Mouse (Mus musculus) erythroblast, adult 5-6 weeks (primary cell): ENCODE results near the gene Itgb3. TPM values are rescaled to one million over a fixed set of nuclear protein-coding genes. Genes with fewer than 3 reads are reported as not detected.

Source experiments
- ATAC-seq: replicated peaks from 2 replicates; pipeline ENCODE4 v1.8.0; 2016; ENCODE audit warnings: moderate number of reproducible peaks, mild to moderate bottlenecking, moderate TSS enrichment, inconsistent platforms; ENCODE audit not compliant: poor library complexity, low FRiP score, severe bottlenecking
- total RNA-seq, 2 experiments: library from RNA; stranded (forward) in 1 of 2; stranded (reverse) in 1 of 2; fragments of 150-400 nt in 1 of 2; fragments of 200-764, 138-1000 nt in 1 of 2; gene quantifications; 2 replicates each; pipeline versions ENCODE4 v1.2.3 to v1.2.4; 2015 to 2017; ENCODE audit warnings: low replicate concordance in 2 of 2

Gene Itgb3
- total RNA-seq, 2 experiments from 2014 or later: 3.0 to 4.2 TPM

GRCm38 (mm10) chr11:104616182-104616581, 8.4 kb downstream of the Itgb3 start:
- no peak for ATAC-seq

DNA sequence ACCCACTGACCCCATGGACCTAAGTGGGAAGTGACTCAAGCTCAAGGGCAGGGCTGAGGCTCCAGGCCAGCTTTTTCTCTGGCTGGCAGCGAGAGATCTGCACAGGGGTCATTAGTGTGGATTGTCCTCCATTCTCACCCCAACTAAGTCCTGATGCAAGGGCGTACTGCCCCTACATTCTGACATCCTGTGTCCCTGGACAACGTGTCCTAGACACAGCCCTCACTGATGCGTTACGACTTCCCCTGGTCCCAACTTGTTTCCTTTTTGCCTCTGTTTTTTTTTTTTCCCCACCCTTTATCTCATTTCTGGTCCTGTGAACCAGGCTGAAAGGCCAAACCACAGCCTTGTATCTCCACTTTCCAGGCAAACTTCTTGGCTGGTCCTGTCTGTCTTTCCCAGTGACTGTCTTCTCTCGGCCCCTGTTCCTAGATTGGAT, 10.9 kb downstream of the Itgb3 start:
- ATAC-seq: no peak

DNA sequence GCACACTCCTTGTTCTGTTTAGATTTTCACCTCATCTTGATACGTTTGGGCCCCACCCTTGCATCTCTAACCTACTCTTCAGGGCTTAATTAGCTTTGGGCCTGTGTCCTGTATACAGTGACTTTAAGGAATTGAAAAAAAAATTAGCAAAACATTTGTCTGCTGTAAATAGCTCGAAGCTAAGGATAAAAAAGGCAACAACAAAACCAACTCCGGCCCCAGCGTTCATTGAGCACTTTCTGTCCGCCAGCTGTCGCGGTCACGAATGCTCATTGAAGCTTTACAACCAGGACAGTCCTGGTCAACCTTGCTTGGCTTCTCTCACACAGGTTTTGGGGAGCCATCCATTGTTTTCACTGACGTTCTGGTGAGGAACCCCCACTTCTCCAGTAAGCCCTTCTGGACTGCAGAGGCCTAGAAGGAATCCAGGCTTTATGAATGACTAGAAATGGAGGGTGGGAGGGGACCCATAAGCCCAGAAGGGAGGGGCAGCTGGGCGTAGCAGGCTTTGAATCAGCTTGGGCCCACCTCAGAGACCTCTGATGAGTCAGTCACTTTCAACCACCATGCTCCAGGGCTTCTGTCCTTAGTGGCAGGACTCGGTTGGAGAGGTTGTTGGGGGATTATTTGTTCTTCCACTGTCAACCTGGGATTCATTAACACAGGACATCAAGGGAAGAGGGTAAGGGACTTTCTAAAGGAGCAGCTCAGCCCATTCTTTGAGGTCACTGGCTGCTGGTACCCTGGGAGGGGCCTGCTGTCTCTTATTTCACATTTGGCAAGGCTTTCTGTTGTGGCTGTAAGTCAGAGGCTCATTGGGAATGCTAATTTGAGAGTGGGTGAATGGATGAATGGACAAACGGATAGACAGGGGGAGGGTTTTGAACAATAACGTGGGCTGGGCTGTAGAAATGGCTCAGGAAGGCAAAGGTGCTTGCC, 11.6 kb downstream of the Itgb3 start:
- ATAC-seq: no peak

DNA sequence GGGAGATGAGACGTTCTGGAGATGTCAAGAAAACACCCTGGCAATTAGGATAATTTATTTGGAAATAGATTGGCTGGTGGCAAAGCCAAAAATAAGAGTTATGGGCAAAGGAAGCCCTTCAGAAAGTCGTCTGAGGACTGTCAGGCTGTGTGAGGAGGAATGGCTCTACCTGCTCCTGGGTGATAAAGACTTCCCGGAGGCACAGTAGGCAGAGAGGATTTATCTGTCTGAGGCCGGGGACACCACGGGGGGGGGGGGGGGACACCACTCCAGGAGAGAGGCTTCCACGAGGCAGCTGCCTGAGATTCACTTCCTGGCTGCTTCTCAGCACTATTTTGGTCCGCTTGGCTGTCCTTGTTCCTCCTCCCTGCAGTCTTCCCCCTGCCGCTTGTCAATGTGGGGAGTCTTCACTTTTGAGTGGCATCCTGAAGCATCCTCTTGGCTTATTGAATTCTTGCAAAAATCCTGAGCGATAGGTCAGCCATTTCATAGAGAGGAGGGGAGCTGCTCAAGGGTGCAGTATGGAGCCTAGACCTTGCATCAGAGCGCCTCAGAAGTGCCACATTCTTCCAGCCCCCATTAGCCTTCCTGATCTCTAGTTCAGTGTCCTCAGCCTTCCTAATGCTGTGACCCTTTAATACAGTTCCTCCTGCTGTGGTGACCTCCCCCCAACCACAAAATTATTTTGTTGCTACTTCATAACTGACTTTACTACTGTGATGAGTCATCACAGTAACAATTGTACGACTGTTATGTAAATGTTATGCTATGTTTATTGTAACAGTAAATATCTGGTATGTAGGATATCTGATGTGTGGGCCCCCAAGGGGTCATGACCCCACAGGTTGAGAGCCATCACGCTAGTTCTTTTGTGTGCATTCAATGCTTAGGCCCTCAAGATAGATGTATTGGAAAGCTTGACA, 14.5 kb downstream of the Itgb3 start:
- ATAC-seq: no peak

- ATAC-seq: no peak
Observed at GRCm38 (mm10) chr11:104624791-104625391, 17.1 kb downstream of the Itgb3 start.

GRCm38 (mm10) chr11:104625453-104626402, 17.9 kb downstream of the Itgb3 start:
- ATAC-seq: no peak

DNA sequence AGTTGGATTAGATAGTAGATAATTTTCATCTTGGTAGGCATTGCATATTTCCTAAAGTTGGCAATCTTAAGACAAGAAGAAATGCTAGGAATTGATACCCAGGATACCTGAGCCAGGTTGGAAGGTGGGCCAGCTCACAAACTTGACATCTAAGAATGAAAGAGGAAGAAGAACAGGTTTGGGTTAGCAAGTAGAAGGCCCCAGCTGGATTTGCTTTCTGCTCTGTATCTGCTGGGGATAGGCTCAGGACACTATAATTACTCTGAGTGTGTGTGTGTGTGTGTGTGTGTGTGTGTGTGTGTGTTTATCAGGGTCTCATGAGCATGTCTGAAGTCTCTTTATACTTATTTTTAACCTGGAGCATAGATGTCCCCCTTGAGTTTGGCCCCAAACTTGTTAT, 18.8 kb downstream of the Itgb3 start:
- ATAC-seq: no peak

- no peak for ATAC-seq
Observed at GRCm38 (mm10) chr11:104627616-104628301, 20.0 kb downstream of the Itgb3 start.

DNA sequence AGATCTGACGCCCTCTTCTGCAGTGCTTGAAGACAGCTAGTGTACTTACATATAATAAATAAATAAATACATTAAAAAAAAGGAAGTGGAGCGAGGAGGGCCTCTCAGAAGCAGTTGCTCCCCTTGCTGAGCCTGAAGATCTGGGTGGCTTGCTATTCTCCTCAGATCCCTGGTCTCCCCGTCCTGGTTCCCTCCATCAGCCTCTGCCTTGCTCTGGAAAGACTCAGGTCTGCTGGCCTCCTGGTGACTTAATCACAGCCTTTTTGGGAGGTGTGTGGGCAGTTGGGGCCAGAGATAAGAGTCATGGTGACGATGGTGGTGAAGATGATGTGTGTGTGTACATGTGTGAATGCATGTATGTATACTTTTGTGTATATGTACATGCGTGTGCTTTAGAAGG, 20.8 kb downstream of the Itgb3 start:
- no peak for ATAC-seq

DNA sequence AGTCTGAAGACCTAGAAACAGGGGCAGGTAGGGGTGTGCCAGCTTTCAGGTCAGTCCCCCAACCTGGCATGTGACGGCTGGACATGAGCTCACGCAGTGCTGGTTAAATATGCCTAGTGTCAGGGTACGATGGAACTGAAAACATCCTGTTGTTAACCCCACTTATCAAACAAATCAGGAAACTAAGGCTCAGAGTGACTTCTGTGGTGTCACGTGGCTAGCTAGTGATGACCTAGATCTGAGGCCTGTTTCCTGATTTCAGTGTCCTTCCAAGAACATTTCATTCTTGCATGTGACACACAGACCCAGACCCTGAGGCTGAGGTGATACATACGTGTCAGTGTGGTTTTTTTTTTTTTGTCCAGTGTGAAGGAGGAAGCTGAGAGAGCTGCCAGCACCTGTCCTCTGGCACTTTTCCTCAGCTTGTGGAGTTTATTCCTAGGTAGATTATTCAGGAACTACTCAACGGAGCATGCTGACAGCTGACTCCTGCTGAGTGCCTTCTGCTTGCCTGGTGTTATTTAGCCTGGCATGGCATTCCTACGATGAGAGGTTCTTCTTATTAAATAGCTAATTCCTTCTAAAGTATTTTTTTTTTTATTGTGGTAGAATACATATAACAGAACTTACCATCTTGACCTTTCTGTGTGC, 22.5 kb downstream of the Itgb3 start:
- ATAC-seq: no peak

GRCm38 (mm10) chr11:104631306-104631705, 23.5 kb downstream of the Itgb3 start:
- no peak for ATAC-seq

DNA sequence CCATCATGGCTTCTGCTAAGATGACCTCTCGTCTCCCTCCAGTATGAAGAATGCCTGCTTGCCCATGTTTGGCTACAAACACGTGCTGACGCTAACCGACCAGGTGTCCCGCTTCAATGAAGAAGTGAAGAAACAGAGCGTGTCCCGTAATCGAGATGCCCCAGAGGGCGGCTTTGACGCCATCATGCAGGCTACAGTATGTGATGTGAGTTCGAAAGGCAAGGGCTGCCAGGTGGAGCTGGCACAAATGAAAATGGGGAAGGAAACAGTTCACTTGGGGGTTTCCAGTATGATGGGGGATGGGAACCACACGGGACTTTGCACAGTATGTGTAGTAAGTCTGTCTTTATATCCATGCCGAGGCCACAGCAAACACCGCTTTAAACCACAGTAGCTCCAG, 29.2 kb downstream of the Itgb3 start:
- ATAC-seq: no peak

GRCm38 (mm10) chr11:104638006-104638405, 30.2 kb downstream of the Itgb3 start:
- ATAC-seq: no peak

- ATAC-seq: no peak
Observed at GRCm38 (mm10) chr11:104638906-104639305, 31.1 kb downstream of the Itgb3 start.

DNA sequence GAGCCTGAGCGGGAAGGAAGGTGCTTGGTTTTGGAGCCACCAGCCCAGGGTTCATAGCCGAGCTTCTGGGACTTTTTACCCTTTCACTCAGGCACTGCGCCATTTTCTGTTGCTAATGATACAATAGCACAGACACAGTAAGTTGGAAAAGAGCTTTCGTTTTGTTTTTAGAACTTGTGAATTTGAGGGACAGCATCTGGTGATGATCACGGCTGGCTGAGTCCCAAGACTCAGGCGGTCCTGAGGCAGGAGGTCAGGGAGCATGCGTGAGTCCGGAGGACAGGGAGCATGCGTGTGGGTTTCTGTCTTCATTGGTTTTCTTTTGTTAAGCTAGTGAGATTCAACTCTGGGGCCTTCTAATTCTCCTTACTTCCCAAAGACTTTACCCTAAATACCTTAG, 31.8 kb downstream of the Itgb3 start:
- ATAC-seq: no peak

DNA sequence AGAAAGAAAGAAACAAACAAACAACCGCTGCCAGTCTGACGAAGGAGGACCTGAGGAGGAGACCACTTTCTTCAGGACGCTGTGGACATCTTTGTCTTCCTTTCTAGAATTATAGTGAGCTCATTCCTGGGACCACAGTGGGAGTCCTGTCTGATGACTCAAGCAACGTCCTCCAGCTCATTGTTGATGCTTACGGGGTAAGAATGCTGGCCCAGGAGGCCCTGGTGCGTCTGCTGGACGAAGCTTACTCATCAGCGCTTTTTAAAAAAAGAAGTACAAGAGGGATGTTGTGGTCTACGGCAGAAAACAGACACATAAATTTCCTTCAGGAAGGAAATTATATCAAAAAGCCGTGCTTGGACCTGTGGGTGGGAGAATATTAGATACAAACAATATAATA, 33.1 kb downstream of the Itgb3 start:
- no peak for ATAC-seq

DNA sequence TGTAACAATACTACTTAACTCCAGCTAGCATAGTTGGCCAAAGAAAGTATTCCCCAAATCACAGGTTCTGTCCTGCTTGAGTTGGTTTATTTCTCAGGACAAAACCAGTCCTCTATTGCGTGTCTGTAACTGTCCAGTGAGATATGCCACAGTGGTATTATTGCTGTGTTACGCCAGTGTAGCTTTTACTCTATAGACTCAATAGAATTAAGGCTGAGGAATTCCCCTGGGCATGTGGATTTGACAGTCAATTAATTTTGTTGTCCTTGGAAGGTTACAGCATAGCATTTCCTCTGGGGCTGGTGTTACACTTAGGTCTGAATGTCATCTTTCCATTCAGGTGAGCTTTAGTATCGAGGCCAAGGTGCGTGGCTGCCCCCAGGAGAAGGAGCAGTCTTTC, 35.4 kb downstream of the Itgb3 start:
- no peak for ATAC-seq

DNA sequence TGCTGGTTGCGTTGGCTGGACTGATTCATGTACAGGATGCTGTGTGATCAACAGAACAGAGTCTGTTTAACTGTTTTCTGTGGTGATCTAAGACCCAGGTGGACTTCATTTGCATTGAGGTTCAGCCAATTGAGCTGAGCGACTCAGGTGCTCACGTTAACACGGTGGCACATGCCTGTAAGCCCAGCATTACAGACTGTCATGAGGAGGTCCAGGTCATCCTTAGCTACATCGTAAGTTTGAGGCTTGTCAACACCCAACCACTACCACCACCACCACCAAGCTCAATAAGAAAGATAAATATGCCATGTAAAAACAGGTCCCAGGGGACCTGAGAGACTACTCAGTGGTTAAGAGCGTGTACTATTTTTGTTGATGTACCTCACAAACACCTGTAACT, 37.6 kb downstream of the Itgb3 start:
- ATAC-seq: no peak
